Mouse (Mus musculus) v-Abl transformed pro-B cells (cell line): ENCODE measurements around the gene Otoa.

ENCODE experiments used
- in situ Hi-C, 2 experiments: fragments of 400-800 bp; cut with MboI; formaldehyde crosslinking; loops; one replicate each; pipeline ENCODE4 v1.15.1; 2025; ENCODE audit not compliant: unreplicated experiment in 2 of 2

The Otoa gene

DNA sequence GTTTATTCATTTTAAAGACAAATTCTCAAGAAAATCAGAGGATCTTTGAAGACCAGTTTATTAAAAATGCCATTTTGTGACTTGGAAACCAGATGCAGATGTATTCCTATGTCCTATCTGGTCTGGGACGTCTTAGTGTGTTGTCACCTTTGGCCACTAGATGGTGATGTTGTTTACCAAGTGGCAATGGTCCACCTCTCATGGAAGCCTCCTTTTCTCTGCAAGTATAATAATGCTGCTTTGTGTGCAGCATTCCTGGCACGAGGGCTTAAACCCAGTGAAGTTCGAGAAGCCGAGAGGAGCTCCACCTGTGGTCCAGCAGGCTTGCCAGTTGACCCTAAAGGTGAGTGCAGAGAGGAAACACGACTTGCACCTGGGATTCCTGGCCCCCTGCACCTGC lies 3.6 kb upstream of the Otoa start:
- in situ Hi-C loops = no loop called here

DNA sequence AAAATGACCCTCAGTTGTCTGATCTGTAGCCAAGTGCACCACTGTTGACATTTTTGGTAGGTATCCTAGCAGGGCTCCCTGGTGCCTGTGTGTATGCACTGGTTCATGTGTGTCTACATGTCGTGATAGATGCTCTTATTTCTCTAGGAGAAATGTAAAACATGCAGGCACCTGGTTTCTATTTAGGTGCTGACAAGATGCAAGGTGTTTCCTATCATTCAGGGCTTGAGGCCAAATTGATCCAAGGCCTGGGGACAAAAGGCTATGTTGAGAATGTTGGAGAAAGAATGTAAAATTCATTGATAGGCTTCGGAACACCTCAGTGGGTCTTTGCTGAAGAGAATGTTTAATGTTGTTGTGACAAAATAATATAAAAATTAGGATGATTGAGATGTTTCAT lies 366 bp downstream of the Otoa start:
- in situ Hi-C loops = no loop called here

DNA sequence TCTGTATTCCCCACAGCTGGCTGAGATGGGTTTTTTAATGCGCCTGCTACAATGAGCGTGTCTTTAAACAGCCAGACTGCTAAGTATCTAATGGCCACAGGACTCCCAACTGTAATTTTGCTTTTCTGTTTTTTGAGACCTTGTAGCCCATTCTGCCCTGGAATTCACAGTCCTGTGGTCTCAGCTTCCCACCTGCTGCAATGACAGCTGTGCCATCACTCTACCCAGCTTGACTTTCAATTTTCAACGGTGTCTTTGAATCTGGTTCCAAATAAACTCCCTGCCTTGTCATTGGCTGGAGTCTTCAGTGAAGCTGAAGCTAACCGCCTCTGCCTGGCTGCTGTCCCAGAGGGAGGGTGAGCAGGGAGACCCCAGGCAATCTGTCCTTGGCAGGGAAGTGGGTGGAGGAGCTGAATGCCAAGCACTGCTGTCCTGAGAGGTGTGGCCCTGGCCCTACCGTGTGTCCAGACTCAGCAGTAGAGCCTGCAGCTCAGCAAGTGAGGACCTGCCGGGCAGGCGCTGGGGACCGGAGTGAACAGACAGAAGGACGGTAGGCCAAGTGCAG lies 1.6 kb downstream of the Otoa start:
- in situ Hi-C loops = no loop called here

DNA sequence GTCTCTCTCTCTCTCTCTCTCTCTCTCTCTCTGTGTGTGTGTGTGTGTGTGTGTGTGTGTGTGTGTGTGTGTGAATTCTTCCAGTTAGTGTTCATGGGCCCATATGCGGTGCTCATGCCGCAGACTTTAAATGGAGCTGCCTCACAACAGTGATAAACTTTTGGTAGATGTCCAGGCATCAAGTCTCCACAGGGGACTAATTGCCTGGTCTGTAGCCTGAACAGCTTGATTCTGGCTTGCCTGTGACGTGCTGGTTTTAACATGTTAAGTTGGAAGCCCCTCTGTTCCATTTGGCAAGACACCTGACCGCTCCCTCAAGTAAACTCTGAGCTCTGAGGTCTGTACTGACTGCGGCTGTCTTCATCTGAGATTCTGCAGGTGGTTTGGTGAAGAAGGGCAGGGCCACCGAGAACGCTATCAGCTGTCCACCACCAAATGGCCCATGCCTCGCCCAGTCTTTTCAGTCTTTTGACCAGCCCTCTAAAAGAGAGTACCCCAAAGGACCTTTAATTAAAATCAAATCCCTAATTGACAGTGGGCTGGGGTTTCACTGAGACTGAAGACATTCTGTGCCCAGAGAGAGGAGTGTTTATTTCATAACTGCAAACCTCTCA lies 3.5 kb downstream of the Otoa start:
- in situ Hi-C loops = no loop called here

DNA sequence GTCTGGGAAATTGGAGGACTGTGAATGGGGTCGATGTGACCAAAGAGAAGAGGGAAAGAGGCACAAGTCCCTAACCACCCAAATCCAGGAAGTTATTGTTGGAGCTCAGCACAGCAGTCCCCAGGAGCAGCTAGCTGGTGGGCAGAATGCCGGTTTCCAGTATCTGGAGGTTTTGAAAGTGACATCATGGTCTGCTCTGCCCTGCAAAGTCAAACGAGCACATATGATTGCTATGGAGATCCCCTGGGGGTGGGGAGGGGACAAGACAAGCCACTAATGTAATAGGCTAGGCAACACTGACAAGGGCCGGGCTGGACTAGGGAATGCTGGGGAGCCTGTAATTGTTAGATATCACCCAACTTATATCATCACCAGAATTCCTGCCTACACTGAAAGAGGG lies 4.0 kb downstream of the Otoa start:
- in situ Hi-C loops = no loop called here

DNA sequence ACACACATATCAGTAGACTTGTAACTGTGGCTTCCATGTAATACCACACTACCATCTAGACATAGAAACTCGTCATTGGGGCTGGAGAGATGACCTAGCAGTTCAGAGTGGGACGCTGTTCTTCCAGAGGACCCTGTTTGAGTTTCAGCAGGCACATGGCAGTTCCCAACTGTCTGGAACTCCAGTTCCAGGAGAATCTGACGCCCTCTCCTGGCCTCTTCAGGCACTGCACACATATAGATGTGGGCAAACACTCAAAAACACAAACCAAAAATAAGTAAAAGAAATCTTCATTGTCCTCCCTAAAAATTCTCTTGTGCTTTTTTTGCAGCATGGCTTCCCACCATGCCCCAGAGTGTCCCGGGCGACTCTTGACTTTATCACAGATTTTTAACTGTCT lies 7.3 kb downstream of the Otoa start:
- in situ Hi-C loops = no loop called here

DNA sequence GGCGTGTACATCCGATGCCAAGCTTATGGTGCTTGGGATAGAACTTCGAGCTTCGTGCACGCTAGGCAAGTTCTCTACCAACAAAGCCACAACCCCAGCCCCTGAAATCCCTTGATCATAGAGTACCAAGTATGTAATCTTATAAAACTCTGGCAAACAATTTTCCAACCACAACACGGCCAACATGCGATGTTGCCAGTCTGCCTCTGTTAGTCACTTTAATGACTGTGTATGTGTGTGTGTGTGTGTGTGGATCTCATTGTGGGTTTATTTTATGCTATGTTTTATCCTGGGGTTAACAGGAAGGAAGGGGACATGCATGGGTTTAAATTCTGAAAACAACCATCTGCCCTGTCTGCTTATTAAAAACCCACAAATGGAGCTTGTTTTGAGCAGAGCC lies 9.3 kb downstream of the Otoa start:
- in situ Hi-C loops = no loop called here

DNA sequence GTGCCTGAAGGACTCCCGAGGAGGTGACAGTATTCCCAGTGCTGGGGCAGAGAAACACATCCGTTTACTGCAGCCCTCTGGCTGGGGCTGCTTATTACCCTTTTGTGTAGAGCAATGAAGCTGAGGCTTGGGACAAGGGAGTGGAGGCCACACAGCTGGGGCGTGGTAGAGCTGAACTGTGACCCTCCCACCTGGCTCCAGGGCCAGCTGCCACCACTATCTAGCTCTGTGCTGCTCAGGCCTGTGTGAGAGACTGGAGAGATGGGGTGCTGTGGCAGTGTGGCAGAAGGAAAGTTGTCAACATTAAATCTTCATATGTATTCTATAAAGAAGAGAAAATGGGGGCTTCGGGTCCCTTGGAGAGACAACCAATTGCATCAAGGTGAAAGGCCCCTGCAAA lies 11.6 kb downstream of the Otoa start:
- in situ Hi-C loops = no loop called here

DNA sequence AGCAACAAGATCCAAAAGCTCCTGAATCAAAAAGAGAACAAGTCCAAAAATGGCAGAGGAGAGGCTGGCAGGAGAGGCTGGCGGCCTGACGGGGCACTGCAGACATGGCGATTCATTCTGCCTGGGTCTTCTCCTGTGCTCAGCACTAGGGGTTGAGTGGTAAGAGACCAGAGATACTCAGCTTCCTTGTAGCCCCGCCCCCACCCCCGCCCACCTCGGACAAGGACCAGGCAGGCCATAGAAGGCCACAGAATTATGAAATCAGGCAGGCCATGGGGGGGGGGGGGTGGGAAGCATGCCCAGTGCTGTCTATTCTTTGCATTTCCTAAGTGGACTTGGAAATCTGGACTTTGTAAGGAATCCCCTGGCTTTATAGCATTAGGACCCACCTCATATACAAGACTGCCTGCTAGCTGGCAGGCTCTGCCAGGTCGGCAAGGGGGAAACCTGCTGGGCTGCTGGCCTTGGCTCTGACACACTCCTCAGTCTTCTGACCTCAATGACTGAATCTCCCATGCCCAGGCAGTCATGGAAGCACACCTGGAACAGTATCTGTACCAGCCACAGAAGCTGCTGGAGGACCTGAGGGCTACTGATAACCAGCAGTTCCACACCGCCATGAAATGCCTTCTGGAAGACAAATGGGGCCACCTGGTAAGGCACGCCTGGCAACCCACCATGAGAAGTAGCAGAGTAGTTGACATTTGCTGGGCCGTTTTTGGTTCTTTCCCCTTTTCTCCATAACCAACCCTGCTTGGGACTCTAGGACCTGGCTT lies 17.4 kb downstream of the Otoa start:
- in situ Hi-C loops = no loop called here

DNA sequence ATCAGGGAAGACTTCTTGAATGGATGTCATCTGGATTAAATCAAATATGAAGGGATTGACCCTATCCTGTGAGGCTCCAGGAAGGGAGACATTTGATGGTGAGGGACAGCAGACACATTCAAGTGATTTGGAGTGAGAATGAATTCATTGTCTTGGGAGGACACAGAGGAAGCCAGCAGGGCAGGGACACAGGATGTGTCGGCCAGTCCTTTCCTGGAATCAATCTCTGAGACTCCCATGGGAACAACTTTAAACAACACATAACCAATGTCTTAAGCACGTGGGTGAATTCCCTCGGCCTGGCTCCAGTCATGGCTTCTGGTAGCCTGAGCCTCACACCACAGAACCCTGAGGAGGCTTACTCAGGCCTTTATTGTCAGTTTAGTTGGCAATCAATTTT lies 26.4 kb downstream of the Otoa start:
- in situ Hi-C loops = no loop called here

DNA sequence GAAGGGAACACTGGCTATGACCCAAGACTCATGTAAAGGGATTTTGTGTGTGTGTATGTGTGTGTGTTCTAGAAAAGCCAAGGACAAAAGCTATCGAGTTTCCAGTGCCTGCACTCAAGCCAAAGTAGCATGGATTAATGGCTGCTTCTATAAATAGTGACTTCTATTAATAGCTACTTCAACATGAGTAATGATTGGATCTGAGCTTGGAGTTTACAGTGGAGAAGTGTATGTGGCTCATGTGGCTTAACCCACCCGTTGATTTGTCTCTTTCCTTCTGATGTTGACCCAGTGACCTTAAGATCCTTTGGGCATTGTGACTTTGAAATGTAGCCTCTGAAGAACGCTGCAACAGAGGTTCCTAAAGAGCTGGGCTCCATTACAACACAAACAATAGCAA lies 29.9 kb downstream of the Otoa start:
- in situ Hi-C loops = loop anchor here in 1 of 2 experiments (10.0 kb wide), 1 partner anchor 277 kb away; no protein-coding TSS in a partner anchor

DNA sequence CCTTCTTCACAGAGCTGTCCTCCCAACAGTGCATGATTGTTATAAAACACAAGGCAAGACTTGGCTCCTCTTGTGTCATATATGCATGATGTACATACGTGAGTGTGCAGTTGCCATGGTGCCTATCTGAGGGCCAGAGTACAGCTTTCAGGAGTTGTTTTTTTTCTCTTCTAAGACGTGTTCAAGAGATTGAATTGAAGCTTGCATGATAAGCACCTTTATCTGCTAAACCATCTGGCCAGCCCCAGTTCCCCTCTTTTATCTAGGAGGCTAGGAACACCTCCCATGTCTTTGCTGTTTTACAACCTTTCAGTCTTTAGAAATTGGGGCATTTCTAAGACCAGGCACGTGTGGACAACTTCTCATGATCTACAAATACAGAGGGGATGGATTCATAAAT lies 30.3 kb downstream of the Otoa start:
- in situ Hi-C loops = loop anchor here in 1 of 2 experiments (10.0 kb wide), 1 partner anchor 277 kb away; no protein-coding TSS in a partner anchor

DNA sequence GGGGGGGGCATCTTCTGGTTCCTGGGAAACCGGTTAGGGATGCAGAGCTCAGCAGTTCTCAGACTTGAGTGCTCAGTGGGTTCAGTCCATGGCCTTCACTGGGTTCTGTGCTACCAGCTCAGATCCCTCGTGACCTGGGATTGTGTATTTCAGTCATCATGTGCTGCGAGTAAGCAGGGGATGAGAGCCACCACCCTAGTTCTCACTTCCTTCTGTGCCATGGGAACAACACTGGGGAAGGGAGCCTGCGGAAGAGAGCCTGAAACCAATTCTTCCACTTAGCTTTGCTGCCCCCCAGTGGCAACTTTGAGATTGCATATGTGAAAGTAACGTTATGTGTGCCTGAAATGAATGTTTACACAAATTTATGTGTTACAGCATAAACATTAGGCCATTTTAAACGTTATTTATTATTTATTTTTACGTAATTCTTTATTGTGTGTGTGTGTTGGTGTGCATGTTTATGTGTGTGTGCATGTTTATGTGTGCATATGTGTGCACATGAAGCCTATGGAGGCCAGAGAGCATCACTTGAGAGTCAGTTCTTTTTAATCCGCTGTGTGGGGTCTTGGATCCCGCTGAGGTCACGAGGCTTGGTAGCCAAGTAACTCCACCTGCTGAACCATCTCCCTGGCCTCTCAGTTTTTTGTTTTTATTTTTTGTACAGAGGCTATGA lies 38.8 kb downstream of the Otoa start:
- in situ Hi-C loops = no loop called here

DNA sequence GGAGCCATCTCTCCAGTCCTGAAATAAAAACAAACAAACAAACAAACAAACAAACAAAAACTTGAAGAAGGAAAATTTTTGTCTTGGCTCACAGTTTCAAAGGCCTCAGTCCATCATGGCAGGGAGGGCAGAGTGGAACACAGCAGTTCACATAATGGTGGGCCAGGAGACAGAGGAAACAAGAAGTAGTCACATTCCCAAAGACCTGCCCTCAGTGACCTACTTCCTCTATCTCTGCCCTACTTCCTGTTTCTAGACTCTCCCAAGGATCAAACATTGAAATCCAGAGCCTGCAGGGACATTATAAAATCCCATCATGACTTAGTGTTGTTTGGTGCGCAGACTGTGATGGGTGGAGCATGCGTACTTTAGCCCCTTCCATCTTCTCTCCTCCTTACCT lies 49.4 kb downstream of the Otoa start:
- in situ Hi-C loops = no loop called here

DNA sequence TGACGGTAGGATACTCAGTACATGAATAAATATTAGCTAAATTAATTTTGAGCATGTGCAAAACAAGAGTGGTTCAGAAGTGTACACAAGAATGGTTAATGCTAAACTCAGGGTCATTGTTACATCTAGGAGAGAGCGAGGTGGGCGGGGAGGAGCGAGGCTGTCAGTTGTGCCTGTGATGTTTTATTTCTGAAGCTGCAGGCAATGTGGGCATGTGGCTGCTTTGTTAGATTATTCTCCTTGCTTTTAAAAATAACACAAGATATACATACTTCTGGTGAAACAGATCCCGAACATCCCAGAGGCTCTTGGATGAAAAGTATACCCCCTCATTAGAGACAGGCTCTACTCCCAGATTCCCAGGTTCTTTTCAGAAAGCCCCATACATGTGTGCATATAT lies 59.8 kb downstream of the Otoa start:
- in situ Hi-C loops = no loop called here

DNA sequence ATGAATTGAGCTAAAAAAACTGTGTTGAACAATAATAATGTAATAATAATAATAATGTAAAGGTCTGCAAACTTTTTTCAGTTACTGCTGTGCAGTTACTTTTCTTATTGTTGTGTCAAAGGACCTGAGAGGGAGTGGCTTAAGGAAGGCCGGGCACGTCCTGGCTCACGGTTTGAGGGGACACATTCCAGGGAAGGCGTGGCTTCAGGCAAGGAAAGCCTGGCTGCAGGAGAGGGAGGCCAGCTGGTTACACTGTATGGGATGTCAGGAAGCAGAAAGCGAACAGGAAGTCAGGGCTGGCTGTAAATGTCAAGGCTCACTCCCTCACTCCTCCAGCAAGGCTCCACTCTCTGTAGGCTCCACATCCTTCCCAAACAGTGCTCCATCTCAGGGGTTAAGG lies 69.2 kb downstream of the Otoa start:
- in situ Hi-C loops = loop anchor here in 1 of 2 experiments (10.0 kb wide), 2 partner anchors 404 to 484 kb away; no protein-coding TSS in a partner anchor

DNA sequence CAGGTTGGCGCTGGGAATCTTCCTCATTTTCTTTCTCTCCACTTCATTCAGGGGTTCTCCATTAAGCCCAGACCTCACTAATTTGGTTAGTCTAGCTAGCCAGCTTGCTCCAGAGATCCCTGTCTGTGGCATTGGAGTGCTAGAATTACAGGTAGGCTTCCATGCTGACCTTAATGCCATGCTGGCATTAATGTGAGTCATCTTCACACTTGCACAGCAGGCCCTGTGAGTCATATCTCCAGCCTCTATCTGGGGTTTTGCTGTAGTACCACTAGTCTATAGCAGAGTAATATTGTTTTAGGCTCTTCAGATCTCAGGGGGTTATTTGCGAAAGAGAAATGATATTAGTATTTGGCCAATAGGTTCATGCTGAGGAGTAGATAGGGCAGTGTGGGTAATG lies 70.7 kb downstream of the Otoa start:
- in situ Hi-C loops = loop anchor here in 1 of 2 experiments (10.0 kb wide), 2 partner anchors 403 to 483 kb away; no protein-coding TSS in a partner anchor

DNA sequence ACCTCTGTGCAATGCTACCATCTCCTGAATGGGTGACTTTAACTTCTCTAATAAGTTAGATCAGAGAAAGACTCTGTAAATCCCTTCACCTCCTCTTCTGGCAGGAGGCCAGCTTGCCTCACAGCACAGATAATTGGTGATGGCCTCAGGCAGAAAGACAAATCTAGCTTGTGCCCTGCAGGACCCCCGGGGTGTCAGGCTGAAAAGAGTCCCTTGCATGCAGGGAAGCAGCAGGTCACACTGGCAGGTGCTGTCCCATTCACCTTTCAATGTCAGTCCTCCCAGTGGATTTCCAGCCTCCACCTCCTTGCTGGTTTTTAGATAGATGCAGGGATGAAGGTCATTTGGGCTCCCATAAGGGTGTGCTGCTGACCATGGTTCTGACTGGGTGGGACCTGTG lies 84.2 kb downstream of the Otoa start:
- in situ Hi-C loops = loop anchor here (10.0 kb wide), 2 partner anchors 89 to 799 kb away; no protein-coding TSS in a partner anchor

DNA sequence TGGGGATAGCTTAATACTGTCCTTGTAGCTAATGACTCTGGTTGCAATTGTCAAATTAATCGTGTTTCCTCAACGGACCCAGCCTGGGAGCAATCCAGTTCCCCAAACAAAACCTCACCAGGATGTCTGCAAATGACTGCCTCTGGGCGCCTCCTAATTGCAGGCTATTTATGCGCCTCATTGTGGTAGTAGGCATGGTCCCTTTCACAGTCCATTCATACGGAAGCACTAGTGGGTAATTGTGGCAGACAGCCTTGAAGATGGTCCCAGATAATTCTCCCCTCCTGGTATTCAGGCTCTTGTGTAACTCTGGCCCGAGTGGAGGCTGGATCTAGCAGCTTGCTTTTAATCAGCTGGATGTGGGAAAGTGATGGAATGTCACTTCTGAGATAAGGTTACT lies 90.4 kb downstream of the Otoa start:
- in situ Hi-C loops = no loop called here

DNA sequence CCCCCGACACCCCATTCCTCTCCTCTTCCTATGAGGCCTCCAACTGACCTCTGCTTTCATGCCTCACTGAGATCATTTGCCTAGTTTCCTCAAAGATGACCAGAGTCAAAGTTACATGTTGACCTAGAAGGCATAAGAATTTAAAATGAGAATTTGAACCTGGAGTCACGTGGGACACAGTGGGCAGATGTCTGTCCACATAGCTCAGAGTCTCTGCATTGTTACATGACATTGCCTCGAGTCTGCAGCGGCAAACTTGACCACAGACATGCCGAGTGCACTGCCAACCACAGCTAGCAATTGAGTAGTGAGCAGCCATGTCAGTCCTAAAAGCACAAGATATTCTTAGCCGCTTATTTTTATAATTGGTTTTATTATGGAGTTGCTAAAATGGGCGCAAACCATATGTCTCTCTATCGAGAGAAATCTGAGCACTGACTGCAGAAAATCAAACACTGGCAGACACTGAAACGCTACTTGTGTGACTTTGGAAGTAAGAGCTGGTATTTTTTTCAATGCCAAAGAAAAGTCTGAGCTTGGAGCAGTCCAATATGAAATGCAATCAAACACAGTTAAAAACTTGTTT lies 105.8 kb downstream of the Otoa start:
- in situ Hi-C loops = no loop called here

DNA sequence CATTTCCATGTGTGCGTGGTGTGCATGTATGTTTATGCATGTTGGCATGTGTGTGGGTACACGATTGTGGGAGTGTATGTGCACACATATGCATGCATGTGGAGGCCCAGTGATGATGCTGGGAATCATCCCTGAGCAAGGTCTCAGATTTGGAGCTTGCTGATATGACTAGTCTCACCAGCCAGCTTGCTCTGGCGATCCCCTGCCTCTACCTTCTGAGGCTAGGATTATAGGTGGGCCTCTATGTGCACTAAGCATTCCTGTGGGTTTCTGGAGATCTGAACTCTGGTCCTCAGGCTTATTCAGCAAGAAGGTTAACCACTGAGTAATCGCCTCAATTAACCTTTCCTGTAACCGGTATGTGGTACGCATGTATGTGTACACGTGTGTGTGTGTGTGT lies 107.5 kb downstream of the Otoa start:
- in situ Hi-C loops = no loop called here
